Mouse (Mus musculus) cerebellum, adult 11 months (tissue): ENCODE results near the gene Gm43302.
"Not testable (repeated sequence)": the region's sequence is repeated elsewhere in the genome, so short reads cannot be mapped to it uniquely, and the experiment has no call there.

Experiments used
- DNase-seq: peaks from one replicate; pipeline ENCODE4 v3.0.0; 2022

The Gm43302 gene

DNA sequence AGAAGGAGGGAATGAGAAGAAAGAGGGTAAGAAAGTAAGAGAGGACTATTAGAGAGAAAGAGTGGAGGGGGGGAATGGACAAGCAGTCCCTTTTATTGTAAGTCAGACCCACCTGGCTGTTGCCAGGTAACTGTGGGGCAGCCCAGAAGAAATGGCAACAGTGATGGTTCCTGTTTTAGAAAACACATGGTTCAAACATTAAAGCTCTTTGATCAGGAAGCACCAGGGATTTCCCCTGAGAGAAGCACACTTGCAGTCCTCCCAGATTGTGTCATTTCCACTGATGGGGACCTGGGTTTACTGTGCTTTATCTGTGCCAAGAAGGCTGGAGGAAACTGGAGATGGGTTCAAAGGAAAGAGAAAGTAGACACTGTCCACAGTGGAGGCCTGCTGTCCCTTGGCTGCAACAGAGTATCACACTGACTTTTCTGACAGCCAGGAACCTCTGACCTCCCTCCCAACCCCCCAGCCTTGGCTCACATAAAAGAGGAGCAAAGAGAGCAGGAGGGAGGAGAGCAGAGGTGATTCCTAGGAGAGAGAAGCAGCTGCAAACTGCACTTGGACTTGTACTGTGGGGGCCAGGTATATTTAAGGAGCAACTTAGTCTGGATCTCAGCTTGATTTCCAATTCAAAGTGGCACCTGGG lies 95.5 kb downstream of the Gm43302 start:
- not testable (repeated sequence) for DNase-seq

DNA sequence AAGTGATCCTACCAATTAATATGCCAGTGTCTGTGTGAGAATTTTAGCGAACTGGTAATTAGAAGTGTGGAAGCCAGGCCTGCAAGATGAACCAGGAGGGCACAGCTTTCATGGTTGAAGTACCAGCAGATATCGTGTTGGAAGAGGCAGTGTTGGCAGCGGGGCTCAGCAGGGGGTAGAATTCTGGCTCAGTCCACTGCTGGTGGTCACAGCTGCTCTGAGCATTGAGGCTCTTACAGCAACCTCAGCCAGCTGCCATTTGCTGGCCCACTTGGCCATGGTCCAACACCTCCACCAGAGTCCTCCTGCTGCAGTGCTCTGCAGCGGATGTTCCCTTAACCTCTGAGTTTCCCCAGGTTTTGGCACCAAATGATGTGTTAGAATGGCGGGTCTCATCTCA lies 97.2 kb downstream of the Gm43302 start:
- not testable (repeated sequence) for DNase-seq

DNA sequence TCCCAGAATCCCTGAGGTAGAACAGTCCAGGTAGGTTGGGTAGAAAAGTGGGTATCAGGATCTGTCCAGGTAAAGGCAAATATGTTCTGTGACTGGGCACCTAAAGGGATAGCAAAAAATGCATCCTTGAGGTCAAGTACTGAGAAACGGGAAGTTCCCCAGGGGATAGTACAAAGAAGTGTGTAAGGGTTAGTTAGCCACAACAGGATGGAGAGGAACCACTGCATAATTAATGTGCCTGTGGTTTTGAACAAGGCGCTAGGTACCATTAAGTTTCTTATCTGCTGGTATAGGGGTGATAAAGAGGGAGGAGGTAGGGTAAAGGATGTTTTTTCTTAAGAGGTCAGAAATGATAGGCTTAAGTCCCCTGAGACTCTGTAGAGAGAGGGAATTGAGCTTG lies 101.0 kb downstream of the Gm43302 start:
- DNase-seq: not testable (repeated sequence)

DNA sequence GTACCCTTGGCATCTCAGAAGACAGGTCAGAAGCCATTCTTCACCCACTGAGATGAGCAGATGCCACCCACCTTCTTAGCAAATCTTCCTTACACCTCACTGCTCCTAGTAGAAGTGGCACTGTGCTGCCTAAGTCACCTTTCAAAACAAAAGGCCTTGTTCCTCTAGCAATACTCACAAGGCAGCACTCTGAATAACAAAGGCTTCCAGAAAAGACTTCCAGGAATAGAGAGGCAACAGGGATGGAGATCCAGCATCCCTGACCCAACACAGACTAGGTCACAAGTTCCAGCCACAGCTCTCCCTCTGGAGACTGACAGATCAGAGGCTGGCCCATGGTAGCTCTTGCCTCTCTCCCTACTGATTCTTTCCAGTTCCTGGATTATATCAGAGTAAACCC lies 112.0 kb downstream of the Gm43302 start:
- DNase-seq: no peak
